Mouse (Mus musculus) lung, embryonic 14.5 days (tissue): ENCODE results near the gene Cited1. TPM values are rescaled to one million over a fixed set of nuclear protein-coding genes. Genes with fewer than 3 reads are reported as not detected.

ENCODE experiments used
- ATAC-seq: fragments of 200-750 bp; cut with Nextera tagmentation; 2 replicates; pipeline ENCODE4 v1.8.0; 2017; ENCODE audit warnings: mild to moderate bottlenecking, moderate TSS enrichment, moderate library complexity; ENCODE audit not compliant: insufficient read depth
- DNase-seq: peaks from one replicate; pipeline ENCODE4 v3.0.0-alpha.2; 2015
- H3K27ac ChIP-seq: fragments of 300-500 bp; sonication (generic); 2 replicates; pipeline ENCODE4 v1.5.1; 2014; ENCODE audit warnings: low read depth, mild to moderate bottlenecking, moderate library complexity
- H3K27me3 ChIP-seq: fragments of 300-500 bp; sonication (generic); 2 replicates; pipeline ENCODE4 v1.6.1; 2014; ENCODE audit warnings: low read length, control low read depth; ENCODE audit not compliant: insufficient read depth
- H3K36me3 ChIP-seq: fragments of 300-500 bp; sonication (generic); 2 replicates; pipeline ENCODE4 v1.6.1; 2014; ENCODE audit warnings: control low read depth; ENCODE audit not compliant: insufficient read depth
- H3K4me1 ChIP-seq: fragments of 300-500 bp; sonication (generic); 2 replicates; pipeline ENCODE4 v1.6.1; 2014; ENCODE audit warnings: antibody characterized with exemption, control low read depth; ENCODE audit not compliant: insufficient read depth
- H3K4me2 ChIP-seq: fragments of 300-500 bp; sonication (generic); 2 replicates; pipeline ENCODE4 v1.6.1; 2014; ENCODE audit warnings: mild to moderate bottlenecking
- H3K4me3 ChIP-seq: fragments of 300-500 bp; sonication (generic); 2 replicates; pipeline ENCODE4 v1.5.1; 2014; ENCODE audit warnings: low read depth, low read length
- H3K9ac ChIP-seq: fragments of 300-500 bp; sonication (generic); 2 replicates; pipeline ENCODE4 v1.6.1; 2014
- H3K9me3 ChIP-seq: fragments of 300-500 bp; sonication (generic); 2 replicates; pipeline ENCODE4 v1.6.1; 2016; ENCODE audit warnings: low read depth, low read length, control low read depth
- CTCF ChIP-seq: IDR thresholded peaks from 2 replicates; pipeline ENCODE4 v1.5.1; 2016; ENCODE audit warnings: antibody characterized with exemption, low read depth
- WGBS: fragments of 180-500 bp; shearing (Covaris S2); extraction: QIAGEN DNeasy Blood & Tissue Kit; methylation state at CpG from one replicate; pipeline ENCODE4 v1.1.7; 2014; 5-methylcytosine and 5-hydroxymethylcytosine counted together
- polyA plus RNA-seq: library from polyadenylated mRNA; unstranded; fragments of >200 nt; fragmentation: Nextera tagmentation; extraction: Ambion mirVana; gene quantifications from 2 replicates; pipeline ENCODE4 v1.2.1, GENCODE M21; 2014

The Cited1 gene
- 6.2 and 8.9 TPM in 2 replicates for polyA plus RNA-seq

DNA sequence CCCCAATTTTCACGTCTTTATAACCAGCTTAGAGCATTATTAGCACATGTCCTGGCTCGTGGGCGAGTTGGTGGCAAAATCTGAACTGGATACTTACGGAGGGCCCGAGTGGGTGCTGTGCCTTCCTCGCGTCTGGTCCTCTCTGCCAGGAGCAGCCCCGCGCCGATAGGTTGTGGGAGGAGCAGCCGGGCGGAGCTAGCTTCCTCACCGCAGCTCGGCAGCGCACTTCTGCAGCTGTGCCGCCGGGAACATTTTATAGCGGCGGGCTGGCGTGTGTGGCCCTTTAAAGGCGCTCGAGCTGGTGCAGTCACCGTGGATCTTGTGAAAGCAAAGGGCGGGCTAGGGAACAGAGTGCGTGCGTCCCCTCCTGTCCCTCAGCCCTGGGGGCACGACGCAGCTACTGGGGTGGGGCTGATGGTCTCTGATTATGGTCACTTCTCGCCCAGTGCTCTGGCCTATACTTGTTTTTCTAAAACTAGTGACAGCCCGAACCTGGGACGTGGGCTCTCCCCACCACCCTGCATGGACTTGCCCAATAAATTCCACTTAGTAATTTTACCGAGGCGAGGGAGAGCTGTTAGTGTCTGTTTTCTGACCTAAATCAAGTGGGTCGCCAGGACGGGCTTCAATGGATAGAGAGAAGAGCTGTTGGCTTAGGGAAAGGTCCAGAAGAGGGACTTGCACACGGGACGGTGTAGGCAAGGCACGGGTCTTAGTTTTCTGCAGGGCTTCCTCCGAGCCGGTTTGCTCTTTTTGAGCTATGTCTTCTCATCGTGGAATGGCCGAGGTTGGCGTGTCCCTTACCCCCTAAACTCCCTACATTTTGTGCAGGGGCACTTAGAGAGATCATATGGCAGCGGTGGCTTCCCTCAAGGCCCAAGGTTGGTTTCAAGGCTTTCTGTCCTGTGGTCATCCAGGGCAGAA is at the start of gene Cited1:
Cited1 (minus strand) TSS at position 245 of the 924 bp plus-strand sequence.
- Histone ChIP-seq H3K36me3 (no peaks in the 10 kb centered on the region), H3K9me3 (no peaks in the 10 kb centered on the region), H3K4me3 (peak within 1 kb of the TSS; percentile 49), H3K27ac (no peak within 1 kb of the TSS), H3K4me1 (no peaks in the 10 kb centered on the region), H3K4me2 (peak within 1 kb of the TSS; percentile 84), H3K27me3 (peaks cover 33% of the 10 kb centered on the region), H3K9ac (peak within 1 kb of the TSS; percentile 40)
- peak; percentile 81 for DNase-seq
- WGBS = 6% methylated on average over 44 of the region's 44 CpGs
- no peak for TF ChIP-seq CTCF
- ATAC-seq = peak; percentile 94

DNA sequence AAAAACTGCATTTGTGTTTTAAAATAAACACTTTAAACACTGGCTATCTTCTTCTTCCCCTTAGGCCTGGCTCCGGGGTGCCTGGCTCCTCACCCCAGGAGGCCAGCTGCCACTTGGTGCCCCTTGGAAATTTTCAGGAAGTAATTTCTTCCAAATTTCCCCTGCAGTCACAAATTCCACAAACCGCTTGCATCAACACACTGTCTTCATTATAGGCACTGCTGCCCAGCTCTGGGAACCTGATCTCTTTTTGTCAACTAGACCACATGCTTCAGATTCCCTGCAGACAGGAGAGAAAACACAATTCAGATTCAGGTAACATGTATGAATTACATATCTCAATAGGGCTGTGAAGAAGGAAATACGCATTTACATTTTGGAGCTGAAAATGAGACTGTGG is 32.9 kb upstream of the Cited1 start:
- DNase-seq (no peak), ATAC-seq (no peak)
- Histone ChIP-seq H3K4me3 (no peak overlapping the region), H3K4me2 (no peak overlapping the region), H3K9ac (no peak overlapping the region), H3K9me3 (no peaks in the 10 kb centered on the region), H3K36me3 (no peaks in the 10 kb centered on the region), H3K27me3 (no peaks in the 10 kb centered on the region), H3K4me1 (no peaks in the 10 kb centered on the region), H3K27ac (no peak overlapping the region)
- 54% methylated on average over 3 of the region's 3 CpGs for WGBS
- no peak for TF ChIP-seq CTCF

DNA sequence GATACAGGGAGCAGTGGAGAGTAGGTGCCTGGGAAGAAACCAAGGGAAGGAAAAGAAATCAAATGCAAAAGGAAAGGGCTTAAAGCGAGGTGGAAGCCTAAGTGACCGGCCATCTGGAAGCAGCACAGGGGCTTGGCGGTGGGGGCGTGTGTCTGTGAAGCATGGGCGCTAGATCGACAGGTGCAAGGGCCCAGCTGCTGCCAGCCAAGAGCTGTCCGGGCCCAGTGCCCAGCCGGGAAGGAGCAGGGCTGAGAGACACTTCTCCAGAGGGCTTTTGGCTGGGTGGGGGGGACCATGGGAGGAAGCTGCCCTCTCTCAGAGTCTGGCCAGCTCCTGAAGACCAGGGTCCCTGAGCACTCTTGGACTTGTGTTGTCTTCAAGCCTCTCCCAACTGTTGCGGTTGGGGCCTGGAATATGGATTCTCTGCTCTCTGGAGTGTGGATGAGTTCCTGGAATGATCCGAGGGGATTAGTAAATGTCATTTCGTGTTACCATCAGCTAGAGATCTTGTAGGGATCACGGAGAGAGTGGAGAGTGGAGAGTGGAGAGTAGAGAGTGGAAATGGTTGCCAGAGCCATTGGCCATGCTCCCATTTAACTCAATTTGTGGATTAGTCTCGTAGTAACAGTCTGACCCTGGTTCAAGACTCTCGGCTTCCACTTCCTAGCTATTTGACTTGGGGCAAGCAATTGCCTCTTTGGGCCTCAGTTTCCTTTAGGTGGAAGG is 10.8 kb upstream of the Cited1 start:
- TF ChIP-seq CTCF = no peak
- Histone ChIP-seq H3K4me1 (no peaks in the 10 kb centered on the region), H3K9ac (no peak overlapping the region), H3K4me3 (no peak overlapping the region), H3K9me3 (no peaks in the 10 kb centered on the region), H3K27me3 (peaks cover 2% of the 10 kb centered on the region; the same call in 1 of the 2 replicates), H3K4me2 (no peak overlapping the region), H3K36me3 (no peaks in the 10 kb centered on the region), H3K27ac (no peak overlapping the region)
- no peak for ATAC-seq
- 78% methylated on average over 14 of the region's 14 CpGs for WGBS
- no peak for DNase-seq

DNA sequence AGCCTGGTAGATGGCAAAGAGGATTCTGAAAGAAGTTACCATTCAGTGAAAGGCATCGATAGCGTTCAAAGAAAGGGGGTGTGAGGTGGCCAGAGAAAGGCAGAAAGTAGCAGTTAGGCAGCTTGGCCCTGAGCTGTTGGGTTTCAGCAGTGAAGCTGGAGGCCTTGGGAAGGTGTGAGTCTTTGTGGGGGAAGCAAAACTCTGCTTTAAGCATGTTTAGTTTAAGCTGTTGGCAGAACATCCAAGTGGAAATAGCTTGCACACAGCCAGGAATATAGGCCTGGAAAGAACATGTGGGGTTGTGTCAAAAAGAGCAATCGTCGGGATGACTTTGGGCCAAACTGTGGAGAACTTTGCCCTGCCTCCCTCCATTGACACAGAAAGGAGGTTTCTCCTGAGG is 7.8 kb upstream of the Cited1 start:
- Histone ChIP-seq H3K27me3 (peaks cover 2% of the 10 kb centered on the region; the same call in 1 of the 2 replicates), H3K4me2 (no peak overlapping the region), H3K4me3 (no peak overlapping the region), H3K27ac (no peak overlapping the region), H3K36me3 (no peaks in the 10 kb centered on the region), H3K4me1 (no peaks in the 10 kb centered on the region), H3K9ac (no peak overlapping the region), H3K9me3 (no peaks in the 10 kb centered on the region)
- ATAC-seq (no peak), DNase-seq (no peak)
- WGBS = 90% methylated on average over 4 of the region's 4 CpGs
- no peak for TF ChIP-seq CTCF

DNA sequence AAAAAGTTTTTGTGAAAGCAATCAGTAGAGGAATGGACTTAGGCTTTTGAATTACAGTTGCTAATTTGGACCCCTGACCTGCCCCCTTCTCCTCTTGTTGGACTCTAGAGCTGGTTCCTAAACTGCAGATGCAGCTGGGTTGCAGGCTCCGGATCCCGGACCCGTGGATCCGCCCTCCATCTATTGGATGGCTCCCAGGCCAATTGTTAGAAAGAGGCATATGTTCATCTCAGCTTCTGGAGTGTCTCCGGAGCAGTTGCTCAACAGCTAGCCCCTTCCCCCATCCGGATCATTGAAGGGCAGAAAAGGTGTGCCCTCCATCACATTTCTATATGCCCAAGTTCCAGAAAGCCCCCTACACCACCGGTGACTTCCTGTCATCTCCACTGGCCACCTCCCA is 1.9 kb upstream of the Cited1 start:
- H3K27me3 ChIP-seq = peaks cover 26% of the 10 kb centered on the region

DNA sequence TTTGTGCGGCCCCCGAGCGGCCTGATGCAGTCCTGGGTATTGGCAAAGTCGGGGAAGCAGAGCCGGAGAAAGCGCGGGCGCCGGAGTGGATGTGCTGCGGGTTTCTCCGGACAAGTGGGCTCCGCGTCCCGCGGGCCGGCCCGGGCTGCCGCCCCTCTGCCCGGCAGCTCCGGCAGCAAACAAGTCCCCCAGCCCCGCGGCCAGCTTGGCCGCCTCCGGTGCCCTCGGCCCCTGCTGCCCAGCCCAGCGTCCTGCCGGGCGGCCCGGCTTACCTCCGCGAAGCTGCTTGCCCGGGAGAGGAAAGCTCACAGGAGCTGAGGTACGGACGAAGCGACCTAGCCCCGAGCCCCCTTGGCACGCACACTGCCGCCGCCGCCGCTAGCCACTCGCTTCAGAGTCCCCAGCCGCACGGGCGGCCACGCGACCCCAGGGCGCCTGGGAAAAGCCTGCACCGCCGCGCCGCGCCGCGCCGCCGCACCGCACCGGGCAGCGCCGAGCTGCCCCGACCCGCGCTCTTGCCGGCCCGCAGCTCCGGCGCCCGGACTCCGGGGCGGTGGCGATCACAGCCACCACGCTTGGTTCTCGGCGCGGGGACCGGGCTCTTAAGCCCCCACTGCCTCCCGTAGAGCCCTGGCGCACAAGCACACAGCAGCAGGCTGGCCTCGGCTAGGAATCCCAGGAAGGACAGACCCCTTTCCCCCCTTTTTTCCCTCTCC is 602 bp downstream of the Cited1 start:
- no peaks in the 10 kb centered on the region for H3K36me3 ChIP-seq

More for the DNA sequence above, 1.9 kb upstream of the Cited1 start:
- DNase-seq (peak; percentile 54), ATAC-seq (no peak)
- H3K4me3 ChIP-seq = no peak overlapping the region
- H3K27ac ChIP-seq = no peak overlapping the region
- no peaks in the 10 kb centered on the region for H3K4me1 ChIP-seq
- no peaks in the 10 kb centered on the region for H3K36me3 ChIP-seq
- H3K9me3 ChIP-seq = no peaks in the 10 kb centered on the region
- H3K4me2 ChIP-seq = peak overlapping the region; percentile 36
- WGBS = 13% methylated on average over 7 of the region's 7 CpGs
- no peak overlapping the region for H3K9ac ChIP-seq
- TF ChIP-seq CTCF = no peak

More for the DNA sequence above, 602 bp downstream of the Cited1 start:
- no peak for TF ChIP-seq CTCF
- H3K27ac ChIP-seq = no peak overlapping the region
- peaks cover 33% of the 10 kb centered on the region for H3K27me3 ChIP-seq
- peak; percentile 59 for ATAC-seq
- no peaks in the 10 kb centered on the region for H3K9me3 ChIP-seq
- no peak for DNase-seq
- WGBS = 7% methylated on average over 55 of the region's 80 CpGs
- H3K4me2 ChIP-seq = peak overlapping the region; percentile 84
- peak overlapping the region; percentile 40 for H3K9ac ChIP-seq
- peak overlapping the region; percentile 49 for H3K4me3 ChIP-seq
- no peaks in the 10 kb centered on the region for H3K4me1 ChIP-seq
